Mouse (Mus musculus) adrenal gland, postnatal 4 days (tissue): ENCODE measurements around the gene Fam219b. TPM values are rescaled to one million over a fixed set of nuclear protein-coding genes. Genes with fewer than 3 reads are reported as not detected.

Experiments used
- DNase-seq, 2 experiments: peaks; one replicate each; pipeline ENCODE4 v3.0.0; 2021 to 2022; ENCODE audit warnings: low spot score in 2 of 2, mixed read lengths in 2 of 2
- total RNA-seq, 2 experiments: library from RNA; stranded (reverse); gene quantifications; 2 replicates each; pipeline ENCODE4 v1.2.3; 2021

The Fam219b gene
- total RNA-seq, 2 experiments from 2014 or later: 23.5 to 27.3 TPM

GRCm38 (mm10) chr9:57560861-57561710, 23.8 kb downstream of the Fam219b start, which contains the start of gene Scamp2:
TSS of gene Scamp2 (plus strand) at chr9:57560943.
- peak; percentile 66 to 85 for DNase-seq

- no peak for DNase-seq
Measured at GRCm38 (mm10) chr9:57561711-57562099, 24.4 kb downstream of the Fam219b start.

GRCm38 (mm10) chr9:57562896-57563372, 25.6 kb downstream of the Fam219b start:
- no peak for DNase-seq

- DNase-seq: no peak
Measured at GRCm38 (mm10) chr9:57564609-57565008, 27.3 kb downstream of the Fam219b start.

- no peak for DNase-seq
Measured at GRCm38 (mm10) chr9:57565741-57566221, 28.5 kb downstream of the Fam219b start.

- no peak for DNase-seq
Measured at GRCm38 (mm10) chr9:57566846-57567245, 29.5 kb downstream of the Fam219b start.

- no peak for DNase-seq
Measured at GRCm38 (mm10) chr9:57568500-57568899, 31.2 kb downstream of the Fam219b start.

- DNase-seq: no peak
Measured at GRCm38 (mm10) chr9:57574397-57574796, 37.1 kb downstream of the Fam219b start.

- DNase-seq: no peak
Measured at GRCm38 (mm10) chr9:57575577-57575976, 38.2 kb downstream of the Fam219b start.

- DNase-seq: no peak
Measured at GRCm38 (mm10) chr9:57577144-57577849, 40.0 kb downstream of the Fam219b start.

- no peak for DNase-seq
Measured at GRCm38 (mm10) chr9:57584991-57585390, 47.7 kb downstream of the Fam219b start.

GRCm38 (mm10) chr9:57589224-57590126, 52.1 kb downstream of the Fam219b start, which contains the start of gene Ulk3:
TSS of gene Ulk3 (plus strand) at chr9:57589452.
- DNase-seq: peak; percentile 53 to 65

- DNase-seq: no peak
Measured at GRCm38 (mm10) chr9:57590726-57591125, 53.4 kb downstream of the Fam219b start.

Other genes with a start within 250 kb of the Fam219b start
- gene Ppcdc, start 97.4 kb upstream of the Fam219b start, total RNA-seq: 10 to 100 TPM; 22.4 to 25.1 TPM
- 10 to 100 TPM; 27.7 to 29.8 TPM for gene Scamp5, start 69.5 kb upstream of the Fam219b start, total RNA-seq
- gene Rpp25, start 33.5 kb upstream of the Fam219b start, total RNA-seq: 1 to 10 TPM; 6.2 to 6.9 TPM
- 100 to 1,000 TPM; 381 to 426 TPM for gene Cox5a, start 16.3 kb upstream of the Fam219b start, total RNA-seq
- gene Mpi, start 15.2 kb downstream of the Fam219b start, total RNA-seq: 10 to 100 TPM; 50.7 to 55.7 TPM
- gene Scamp2, start 23.4 kb downstream of the Fam219b start, total RNA-seq: 10 to 100 TPM; 63.4 to 72.2 TPM
- gene Ulk3, start 51.9 kb downstream of the Fam219b start, total RNA-seq: 10 to 100 TPM; 23.4 to 29.2 TPM
- not detected for gene Cplx3, start 68.8 kb downstream of the Fam219b start, total RNA-seq
- gene Lman1l, start 83.2 kb downstream of the Fam219b start, total RNA-seq: not detected
- 10 to 100 TPM; 91.3 to 92.4 TPM for gene Csk, start 116.1 kb downstream of the Fam219b start, total RNA-seq
- gene Cyp1a2, start 146.2 kb downstream of the Fam219b start, total RNA-seq: 1 to 10 TPM in 1 of 2 experiments, not detected in 1; 8.7 TPM
- under 1 TPM in 1 of 2 experiments, not detected in 1; 0.31 TPM for gene Cyp1a1, start 150.4 kb downstream of the Fam219b start, total RNA-seq
- 10 to 100 TPM; 19.0 to 20.4 TPM for gene Edc3, start 171.0 kb downstream of the Fam219b start, total RNA-seq
- 10 to 100 TPM; 72.6 to 82.5 TPM for gene Clk3, start 228.3 kb downstream of the Fam219b start, total RNA-seq